Mouse (Mus musculus): ENCODE data around the gene Gm45015. TPM values are rescaled to one million over a fixed set of nuclear protein-coding genes. Genes with fewer than 3 reads are reported as not detected.

Gm45015 gene
- total RNA-seq, 2 experiments from 2014 or later, result not detected

Other genes starting within 250 kb of the Gm45015 start
- under 1 TPM; 0.54 to 0.88 TPM for gene Xlr3a, start 239.7 kb downstream of the Gm45015 start, total RNA-seq (2021)
- gene Gm14685, start 219.8 kb downstream of the Gm45015 start, total RNA-seq (2021), result under 1 TPM in 1 of 2 experiments, not detected in 1; 0.15 TPM
- gene Xlr5b, start 188.0 kb downstream of the Gm45015 start, total RNA-seq (2021), result not detected
- gene DXBay18, start 187.4 kb downstream of the Gm45015 start, total RNA-seq (2021), result not detected
- gene Spin2d, start 159.9 kb downstream of the Gm45015 start, total RNA-seq (2021), result not detected
- 10 to 100 TPM in 1 of 2 experiments, under 1 TPM in 1; 0.93 to 11.6 TPM for gene Xlr3b, start 144.6 kb downstream of the Gm45015 start, total RNA-seq (2021)
- gene Xlr4b, start 122.5 kb downstream of the Gm45015 start, total RNA-seq (2021), result under 1 TPM in 1 of 2 experiments, not detected in 1; 0.20 TPM
- gene F8a, start 108.5 kb downstream of the Gm45015 start, total RNA-seq (2021), result 1 to 10 TPM; 6.8 to 7.2 TPM
- gene Xlr4c, start 93.7 kb downstream of the Gm45015 start, total RNA-seq (2021), result under 1 TPM in 1 of 2 experiments, not detected in 1; 0.49 TPM
- gene Xlr3c, start 71.5 kb downstream of the Gm45015 start, total RNA-seq (2021), result not detected
- not detected for gene Xlr5a, start 43.9 kb downstream of the Gm45015 start, total RNA-seq (2021)
- not detected for gene Xlr5c, start 43.9 kb downstream of the Gm45015 start, total RNA-seq (2021)
- gene Zfp275, start 5.8 kb upstream of the Gm45015 start, total RNA-seq (2021), result 10 to 100 TPM; 24.3 to 26.3 TPM
- not detected for gene Gm18336, start 61.9 kb upstream of the Gm45015 start, total RNA-seq (2021)
- gene Zfp92, start 74.3 kb upstream of the Gm45015 start, total RNA-seq (2021), result not detected
- gene Trex2, start 98.5 kb upstream of the Gm45015 start, total RNA-seq (2021), result not detected
- 10 to 100 TPM; 23.3 to 27.7 TPM for gene Haus7, start 122.2 kb upstream of the Gm45015 start, total RNA-seq (2021)
- gene Bgn, start 146.8 kb upstream of the Gm45015 start, total RNA-seq (2021), result 100 to 1,000 TPM; 487 to 574 TPM
- gene Atp2b3, start 166.2 kb upstream of the Gm45015 start, total RNA-seq (2021), result 1 to 10 TPM; 4.6 to 9.7 TPM

Data from gastrocnemius, postnatal 4 days (tissue).